Mouse (Mus musculus) hindbrain, embryonic 12.5 days (tissue): ENCODE measurements at regions not wholly inside any gene's neighbourhood (a gene's known extent, or its start where the extent isn't known, plus 50 kb on each side); places are given as distances from the start of the nearest gene placed in this dataset.
A peak's percentile ranks its signal among the peaks of the same experiment; 100 is the strongest.

Experiments used
- ATAC-seq: fragments of 200-750 bp; cut with Nextera tagmentation; 2 replicates; pipeline ENCODE4 v1.8.0; 2017; ENCODE audit warnings: moderate TSS enrichment; ENCODE audit not compliant: low FRiP score
- H3K27ac ChIP-seq: fragments of 300-500 bp; sonication (generic); 2 replicates; pipeline ENCODE4 v1.5.1; 2016; ENCODE audit warnings: mild to moderate bottlenecking
- H3K27me3 ChIP-seq: fragments of 300-500 bp; sonication (generic); 2 replicates; pipeline ENCODE4 v1.6.1; 2016; ENCODE audit warnings: mild to moderate bottlenecking
- H3K36me3 ChIP-seq: fragments of 300-500 bp; sonication (generic); 2 replicates; pipeline ENCODE4 v1.6.1; 2016; ENCODE audit warnings: mild to moderate bottlenecking
- H3K4me1 ChIP-seq: fragments of 300-500 bp; sonication (generic); 2 replicates; pipeline ENCODE4 v1.6.1; 2016
- H3K4me2 ChIP-seq: fragments of 300-500 bp; sonication (generic); replicated peaks from 2 replicates; pipeline ENCODE4 v1.6.1; 2016; ENCODE audit warnings: mild to moderate bottlenecking
- H3K4me3 ChIP-seq: fragments of 300-500 bp; sonication (generic); 2 replicates; pipeline ENCODE4 v1.5.1; 2016; ENCODE audit warnings: mild to moderate bottlenecking
- H3K9ac ChIP-seq: fragments of 300-500 bp; sonication (generic); 2 replicates; pipeline ENCODE4 v1.6.1; 2016; ENCODE audit warnings: mild to moderate bottlenecking, moderate library complexity
- H3K9me3 ChIP-seq: fragments of 300-500 bp; sonication (generic); replicated peaks from 2 replicates; pipeline ENCODE4 v1.6.1; 2016; ENCODE audit warnings: mild to moderate bottlenecking
- WGBS: fragments of 180-500 bp; shearing (Covaris S2); methylation state at CpG from one replicate; pipeline ENCODE4 v1.1.7; 2016; 5-methylcytosine and 5-hydroxymethylcytosine counted together

DNA sequence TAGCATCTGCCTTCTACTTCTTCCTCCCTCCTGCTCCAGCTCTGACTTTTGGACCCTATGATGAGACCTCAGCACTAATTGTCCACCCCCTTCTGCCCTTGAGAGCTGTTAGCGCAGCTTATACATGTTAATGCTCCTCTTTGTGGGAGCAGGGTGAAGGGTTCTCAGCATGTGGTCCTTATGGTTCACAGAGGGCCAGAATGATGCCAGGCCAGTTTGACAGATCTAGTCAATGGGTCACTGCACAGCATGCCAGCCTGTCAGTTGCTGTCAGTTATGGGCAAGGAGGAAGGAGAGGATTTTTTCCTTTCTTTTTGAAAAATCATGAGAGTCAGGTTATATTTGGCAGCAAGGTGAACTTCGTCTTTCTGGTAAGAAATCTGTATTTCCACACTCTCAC is 68.4 kb downstream of the 4931417E11Rik start:
- H3K4me2 ChIP-seq: no peak overlapping the region
- H3K4me1 ChIP-seq: no peaks in the 10 kb centered on the region
- H3K9me3 ChIP-seq: no peaks in the 10 kb centered on the region
- H3K27ac ChIP-seq: no peak overlapping the region
- H3K36me3 ChIP-seq: no peaks in the 10 kb centered on the region
- H3K4me3 ChIP-seq: no peak overlapping the region
- no peak for ATAC-seq
- 67% methylated on average over 2 of the region's 2 CpGs for WGBS
- no peak overlapping the region for H3K9ac ChIP-seq
- H3K27me3 ChIP-seq: no peaks in the 10 kb centered on the region

DNA sequence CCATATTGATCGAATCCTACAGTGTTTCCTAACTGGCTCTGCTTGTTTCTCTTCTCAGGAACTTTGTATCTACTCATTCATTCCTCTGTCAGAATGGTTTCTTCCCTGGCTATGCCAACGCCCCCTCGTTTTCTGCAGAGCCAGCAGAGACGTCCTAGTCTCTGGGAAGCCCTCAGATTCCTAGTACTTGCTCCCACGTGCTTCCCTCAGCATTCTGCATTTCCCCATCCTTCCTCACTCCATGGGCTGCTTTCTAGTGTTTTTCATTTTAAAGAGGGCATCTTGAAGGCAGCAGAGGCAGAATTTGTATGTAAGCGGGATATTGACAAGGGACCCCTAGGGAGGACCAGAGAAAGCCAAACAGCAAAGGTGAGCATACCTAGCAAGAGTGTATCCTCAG is 80.2 kb downstream of the 4931417E11Rik start:
- H3K4me1 ChIP-seq: no peaks in the 10 kb centered on the region
- no peaks in the 10 kb centered on the region for H3K9me3 ChIP-seq
- H3K27me3 ChIP-seq: no peaks in the 10 kb centered on the region
- H3K4me2 ChIP-seq: no peak overlapping the region
- H3K36me3 ChIP-seq: no peaks in the 10 kb centered on the region
- 67% methylated on average over 6 of the region's 6 CpGs for WGBS
- H3K9ac ChIP-seq: no peak overlapping the region
- no peak overlapping the region for H3K27ac ChIP-seq
- no peak overlapping the region for H3K4me3 ChIP-seq
- no peak for ATAC-seq

- no peaks in the 10 kb centered on the region for H3K9me3 ChIP-seq
- no peak overlapping the region for H3K9ac ChIP-seq
- H3K27me3 ChIP-seq: no peaks in the 10 kb centered on the region
- no peak overlapping the region for H3K27ac ChIP-seq
- no peak overlapping the region for H3K4me2 ChIP-seq
- no peak overlapping the region for H3K4me3 ChIP-seq
- WGBS: 92% methylated on average over 3 of the region's 3 CpGs
- no peaks in the 10 kb centered on the region for H3K36me3 ChIP-seq
- H3K4me1 ChIP-seq: no peaks in the 10 kb centered on the region
- no peak for ATAC-seq
These were observed 83.2 kb downstream of the 4931417E11Rik start for GRCm38 (mm10) chr6:73386261-73386660.

DNA sequence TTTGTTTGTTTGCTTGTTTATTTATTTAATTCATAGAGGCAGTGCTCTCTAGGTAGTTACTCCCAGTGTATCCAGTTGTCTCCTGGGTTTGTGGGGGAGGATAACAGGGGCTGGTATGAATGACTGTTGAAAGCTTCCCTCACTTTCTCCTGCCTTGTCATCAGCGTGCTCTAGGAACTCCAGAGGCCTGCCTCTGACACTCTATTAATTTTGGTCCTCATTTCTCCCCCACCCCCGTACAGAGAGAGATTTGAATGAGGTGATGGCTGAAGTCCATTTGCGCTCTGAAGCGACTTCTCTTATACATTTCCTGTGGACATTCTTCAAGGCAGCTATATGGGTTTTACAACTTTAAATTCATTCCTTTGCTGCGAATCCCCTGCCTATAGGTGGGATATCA is 89.6 kb downstream of the 4931417E11Rik start:
- no peaks in the 10 kb centered on the region for H3K4me1 ChIP-seq
- H3K4me2 ChIP-seq: no peak overlapping the region
- no peak overlapping the region for H3K9ac ChIP-seq
- 0 out of 2 replicates have a peak, but pooled peaks cover 3% of the 10 kb centered on the region for H3K9me3 ChIP-seq
- ATAC-seq: no peak
- no peak overlapping the region for H3K27ac ChIP-seq
- no peak overlapping the region for H3K4me3 ChIP-seq
- H3K36me3 ChIP-seq: no peaks in the 10 kb centered on the region
- WGBS: 88% methylated on average over 5 of the region's 5 CpGs
- no peaks in the 10 kb centered on the region for H3K27me3 ChIP-seq

DNA sequence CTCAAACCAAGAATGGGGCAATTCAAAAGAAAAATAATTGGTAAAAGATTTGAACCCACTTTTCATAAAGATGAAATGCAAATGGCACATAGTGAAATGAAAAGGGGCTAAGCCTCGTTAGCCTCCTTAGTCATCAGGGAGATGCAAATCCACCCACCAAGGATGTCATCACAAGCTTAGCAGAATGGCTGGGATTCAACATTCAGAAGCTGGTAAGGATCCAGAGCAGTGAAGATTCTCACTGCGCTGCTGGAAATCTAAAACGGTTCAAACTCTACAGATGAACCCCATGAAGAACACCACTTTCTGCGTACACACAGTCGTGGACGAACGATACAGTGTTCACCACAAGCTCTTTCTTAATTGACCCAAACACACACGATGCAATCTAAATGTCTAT is 91.6 kb downstream of the 4931417E11Rik start:
- no peak overlapping the region for H3K4me3 ChIP-seq

GRCm38 (mm10) chr6:73376291-73376690 is 93.2 kb downstream of the 4931417E11Rik start:
- Histone ChIP-seq H3K27me3 (no peaks in the 10 kb centered on the region), H3K4me2 (no peak overlapping the region), H3K4me1 (no peaks in the 10 kb centered on the region), H3K9ac (no peak overlapping the region), H3K27ac (no peak overlapping the region), H3K4me3 (no peak overlapping the region), H3K36me3 (no peaks in the 10 kb centered on the region), H3K9me3 (0 out of 2 replicates have a peak, but pooled peaks cover 3% of the 10 kb centered on the region)
- no peak for ATAC-seq
- 97% methylated on average over 11 of the region's 11 CpGs for WGBS

More for the DNA sequence above, 91.6 kb downstream of the 4931417E11Rik start:
- no peaks in the 10 kb centered on the region for H3K36me3 ChIP-seq
- no peak overlapping the region for H3K9ac ChIP-seq
- WGBS: 89% methylated on average over 8 of the region's 8 CpGs
- H3K9me3 ChIP-seq: 0 out of 2 replicates have a peak, but pooled peaks cover 3% of the 10 kb centered on the region
- H3K27me3 ChIP-seq: no peaks in the 10 kb centered on the region
- no peak overlapping the region for H3K27ac ChIP-seq
- no peak overlapping the region for H3K4me2 ChIP-seq
- ATAC-seq: no peak
- no peaks in the 10 kb centered on the region for H3K4me1 ChIP-seq

- Histone ChIP-seq H3K27me3 (peaks cover 6% of the 10 kb centered on the region; the same call in 1 of the 2 replicates), H3K27ac (no peak overlapping the region), H3K4me2 (no peak overlapping the region), H3K9ac (no peak overlapping the region), H3K36me3 (no peaks in the 10 kb centered on the region), H3K4me3 (no peak overlapping the region), H3K4me1 (peaks cover 5% of the 10 kb centered on the region; the same call in 1 of the 2 replicates), H3K9me3 (0 out of 2 replicates have a peak, but pooled peaks cover 3% of the 10 kb centered on the region)
- ATAC-seq: no peak
- 74% methylated on average over 5 of the region's 5 CpGs for WGBS
These were observed 96.6 kb downstream of the 4931417E11Rik start for GRCm38 (mm10) chr6:73372901-73373300.

- peaks cover 6% of the 10 kb centered on the region; the same call in 1 of the 2 replicates for H3K27me3 ChIP-seq
- peaks cover 5% of the 10 kb centered on the region; the same call in 1 of the 2 replicates for H3K4me1 ChIP-seq
- no peaks in the 10 kb centered on the region for H3K36me3 ChIP-seq
- H3K9me3 ChIP-seq: 0 out of 2 replicates have a peak, but pooled peaks cover 3% of the 10 kb centered on the region
- WGBS: 96% methylated on average over 5 of the region's 5 CpGs
- H3K4me3 ChIP-seq: no peak overlapping the region
- no peak overlapping the region for H3K4me2 ChIP-seq
- H3K27ac ChIP-seq: no peak overlapping the region
- H3K9ac ChIP-seq: no peak overlapping the region
- no peak for ATAC-seq
These were observed 97.6 kb downstream of the 4931417E11Rik start for GRCm38 (mm10) chr6:73371866-73372265.

DNA sequence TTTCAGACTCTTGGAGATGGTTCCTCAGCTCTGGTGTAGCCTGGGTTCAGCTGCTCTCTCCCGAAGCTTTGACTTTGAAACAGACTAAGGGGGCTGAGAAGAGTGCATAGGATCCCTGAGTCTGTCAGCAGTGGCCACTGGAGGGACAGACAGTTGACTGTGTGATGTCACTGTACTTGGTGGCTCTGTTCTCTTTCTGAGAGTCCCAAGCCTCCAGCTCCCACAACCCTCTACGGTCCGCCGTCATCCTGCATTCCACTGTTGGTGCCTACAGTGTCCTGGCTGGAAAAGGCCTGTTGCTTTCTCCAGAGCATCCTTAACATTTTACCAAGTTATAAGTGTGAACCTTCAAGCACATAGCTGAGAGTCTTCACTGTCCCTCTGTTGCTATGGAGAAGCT is 98.6 kb downstream of the 4931417E11Rik start:
- Histone ChIP-seq H3K27ac (no peak overlapping the region), H3K4me1 (peaks cover 5% of the 10 kb centered on the region; the same call in 1 of the 2 replicates), H3K9me3 (no peaks in the 10 kb centered on the region), H3K27me3 (peaks cover 8% of the 10 kb centered on the region; the same call in 1 of the 2 replicates), H3K36me3 (no peaks in the 10 kb centered on the region), H3K4me2 (no peak overlapping the region), H3K9ac (no peak overlapping the region), H3K4me3 (no peak overlapping the region)
- 88% methylated on average over 4 of the region's 4 CpGs for WGBS
- ATAC-seq: no peak

DNA sequence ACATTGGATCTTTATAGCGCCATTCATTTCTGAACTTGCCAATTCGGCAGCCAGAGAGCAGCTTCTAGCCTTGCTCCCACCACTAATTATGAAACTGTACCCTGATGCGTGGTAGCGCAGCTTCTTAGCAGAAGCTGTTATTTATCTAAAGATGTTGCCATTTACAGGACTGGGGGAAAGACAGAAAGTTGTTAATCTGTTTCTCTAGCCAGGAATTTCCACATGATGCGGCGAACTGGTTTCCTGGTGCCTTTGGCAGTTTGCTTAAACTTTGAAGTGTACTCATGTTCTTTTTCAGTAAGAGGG is 100.7 kb downstream of the 4931417E11Rik start:
- Histone ChIP-seq H3K4me2 (peak overlapping the region; percentile 32), H3K36me3 (no peaks in the 10 kb centered on the region), H3K4me1 (peaks cover 5% of the 10 kb centered on the region; the same call in 1 of the 2 replicates), H3K27ac (no peak overlapping the region), H3K9ac (no peak overlapping the region), H3K9me3 (no peaks in the 10 kb centered on the region), H3K27me3 (peaks cover 8% of the 10 kb centered on the region; the same call in 1 of the 2 replicates), H3K4me3 (no peak overlapping the region)
- no peak for ATAC-seq
- WGBS: 29% methylated on average over 6 of the region's 6 CpGs

DNA sequence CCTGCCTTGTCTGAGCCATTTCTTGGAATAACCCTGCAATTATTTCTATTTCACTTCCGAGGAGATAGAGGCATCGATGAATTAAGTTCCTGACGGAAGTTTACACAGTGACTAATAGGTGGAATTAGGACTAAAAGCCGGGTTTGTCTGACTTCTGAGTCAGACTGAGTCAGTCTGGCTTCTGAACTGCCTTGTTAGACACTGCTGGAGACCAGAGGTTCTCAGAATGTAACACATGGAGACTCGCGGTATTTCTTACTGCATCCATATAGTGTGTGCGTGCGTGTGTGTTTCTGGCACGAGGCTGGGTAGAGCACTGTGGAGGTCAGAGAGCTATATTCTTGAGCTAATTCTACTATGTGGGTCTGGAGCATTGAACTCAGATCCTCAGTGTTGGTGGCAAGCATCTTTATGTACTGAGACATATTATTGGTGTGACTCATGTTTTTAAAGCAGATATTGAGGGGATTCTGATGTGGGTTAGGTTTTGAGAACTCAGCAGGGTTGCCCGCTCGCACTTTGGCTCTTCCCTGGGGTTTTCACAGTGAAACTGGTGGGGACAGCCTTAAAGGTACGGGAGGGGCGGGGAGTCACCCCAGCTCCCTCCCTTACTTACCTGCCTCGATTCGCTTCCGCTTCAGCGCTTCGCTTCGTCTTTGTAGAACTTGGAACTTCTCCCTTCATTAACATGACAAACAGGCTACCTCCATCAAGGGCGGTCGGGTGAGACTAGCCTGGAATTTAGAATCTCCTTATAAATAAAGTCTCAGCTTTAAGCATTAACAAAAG is 101.2 kb downstream of the 4931417E11Rik start:
- Histone ChIP-seq H3K9ac (no peak overlapping the region), H3K27me3 (peaks cover 8% of the 10 kb centered on the region; the same call in 1 of the 2 replicates), H3K4me1 (peaks cover 5% of the 10 kb centered on the region; the same call in 1 of the 2 replicates), H3K27ac (no peak overlapping the region), H3K9me3 (no peaks in the 10 kb centered on the region), H3K36me3 (no peaks in the 10 kb centered on the region), H3K4me2 (peak overlapping the region; percentile 32), H3K4me3 (0 out of 2 replicates have a peak overlapping the region, but pooled peaks have one; percentile 11)
- 0 out of 2 replicates have a peak, but pooled peaks have one; percentile 27 for ATAC-seq
- 12% methylated on average over 21 of the region's 21 CpGs for WGBS

DNA sequence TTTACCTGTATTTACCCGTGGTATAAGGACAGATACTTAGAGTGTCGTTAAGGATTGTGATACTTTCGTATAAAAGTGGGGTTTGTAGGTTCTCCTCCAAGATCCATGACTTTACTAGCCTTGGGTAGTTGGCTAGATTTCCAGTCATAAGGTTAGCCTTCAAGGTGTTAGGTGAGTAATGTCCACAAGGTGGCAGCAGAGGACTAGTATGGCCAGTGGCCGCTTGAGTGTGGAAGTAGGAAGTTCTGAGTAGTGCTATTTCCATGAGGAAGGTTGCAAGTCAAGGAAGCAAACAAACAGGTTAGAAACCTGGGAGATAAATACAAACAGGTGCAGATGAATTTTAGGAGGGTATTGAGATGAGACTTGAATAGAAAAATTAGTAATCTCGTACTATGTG is 101.9 kb downstream of the 4931417E11Rik start:
- H3K27ac ChIP-seq: no peak overlapping the region
- no peak overlapping the region for H3K4me2 ChIP-seq
- WGBS: 4% methylated on average over 5 of the region's 5 CpGs
- H3K36me3 ChIP-seq: no peaks in the 10 kb centered on the region
- H3K27me3 ChIP-seq: peaks cover 8% of the 10 kb centered on the region; the same call in 1 of the 2 replicates
- H3K4me3 ChIP-seq: no peak overlapping the region
- no peak overlapping the region for H3K9ac ChIP-seq
- H3K4me1 ChIP-seq: peaks cover 5% of the 10 kb centered on the region; the same call in 1 of the 2 replicates
- peak; percentile 83 for ATAC-seq
- no peaks in the 10 kb centered on the region for H3K9me3 ChIP-seq
